Comparison of ENCODE assay signal across 8 mouse cellular contexts in the genomic region with DNA sequence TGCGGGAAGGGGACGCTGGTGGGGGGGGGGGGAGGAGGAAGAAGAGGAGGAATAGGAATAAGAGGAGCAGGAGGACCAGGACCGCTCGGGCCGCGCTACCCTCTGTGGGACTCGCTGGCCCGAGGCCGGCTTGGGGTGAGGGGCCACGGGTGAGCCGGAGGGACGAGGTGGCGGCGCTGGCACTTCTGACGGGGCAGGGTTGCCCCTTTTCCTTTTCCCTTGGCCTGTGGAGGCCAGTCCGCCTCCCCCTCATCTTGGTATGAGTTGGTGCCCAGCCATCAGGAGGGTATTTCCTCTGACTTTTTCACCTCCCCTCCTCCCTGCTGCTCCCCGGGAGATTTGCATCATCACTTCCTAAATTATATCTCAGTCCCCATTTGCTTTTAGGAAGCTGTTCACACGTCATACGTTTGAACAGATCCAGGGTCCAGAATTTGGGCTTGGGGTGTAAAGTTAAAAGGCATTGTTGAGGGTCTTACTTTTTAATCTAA. TPM values are rescaled to one million over a fixed set of nuclear protein-coding genes. Genes with fewer than 3 reads are reported as not detected.
A peak's percentile ranks its signal among the peaks of the same experiment; 100 is the strongest.
DNase-seq lines count a peak whose midpoint lies in the region; ATAC-seq and TF ChIP-seq lines count a peak whose summit lies in the region.

No protein-coding gene starts in this region.

- H3K27me3 ChIP-seq in intestine, embryonic 14.5 days (replicated peaks; ENCODE audit: control insufficient read depth, insufficient read depth, low read length), result no peaks in the 10 kb centered on the region
- no peaks in the 10 kb centered on the region for H3K27me3 ChIP-seq in liver, embryonic 16.5 days (ENCODE audit: control insufficient read depth, insufficient read depth, low read depth, low read length)

- peaks cover 39% of the 10 kb centered on the region for H3K4me1 ChIP-seq in intestine, embryonic 14.5 days (replicated peaks; ENCODE audit: control insufficient read depth, insufficient read depth, low read length)
- H3K4me1 ChIP-seq in liver, embryonic 16.5 days (ENCODE audit: control insufficient read depth, low read depth, low read length), result peaks cover 42% of the 10 kb centered on the region

- H3K4me2 ChIP-seq in intestine, embryonic 14.5 days (ENCODE audit: low read length), result peak overlapping the region; percentile 79
- peak overlapping the region; percentile 93 for H3K4me2 ChIP-seq in liver, embryonic 16.5 days (ENCODE audit: low read depth, low read length)

- peak; percentile 1; the same call in 1 of the 2 replicates for ATAC-seq in intestine, embryonic 14.5 days (replicated peaks; ENCODE audit: low FRiP score, low TSS enrichment, low read depth)
- no peak for ATAC-seq in liver, embryonic 16.5 days (ENCODE audit: low read depth)

- peak overlapping the region; percentile 98 for H3K27ac ChIP-seq in layer of hippocampus, adult 2 months
- peak overlapping the region; percentile 97 for H3K27ac ChIP-seq in intestine, embryonic 14.5 days (ENCODE audit: low read depth)
- H3K27ac ChIP-seq in liver, embryonic 16.5 days (ENCODE audit: low read length), result peak overlapping the region; percentile 99

- H3K9ac ChIP-seq in intestine, embryonic 14.5 days (ENCODE audit: low read length), result peak overlapping the region; percentile 90
- H3K9ac ChIP-seq in liver, embryonic 16.5 days (ENCODE audit: low read depth, low read length), result peak overlapping the region; percentile 98

- H3K4me3 ChIP-seq in layer of hippocampus, adult 2 months, result peak overlapping the region; percentile 92
- peak overlapping the region; percentile 66 for H3K4me3 ChIP-seq in intestine, embryonic 14.5 days (ENCODE audit: low read depth, low read length)
- H3K4me3 ChIP-seq in liver, embryonic 16.5 days (ENCODE audit: low read depth, low read length), result peak overlapping the region; percentile 97

- no peak for TF ChIP-seq CTCF in layer of hippocampus, adult 2 months (conservative IDR thresholded peaks at IDR 0.05)

- no peaks in the 10 kb centered on the region for H3K36me3 ChIP-seq in intestine, embryonic 14.5 days (ENCODE audit: control insufficient read depth, insufficient read depth, low read length)
- no peaks in the 10 kb centered on the region for H3K36me3 ChIP-seq in liver, embryonic 16.5 days (ENCODE audit: control insufficient read depth, insufficient read depth)

- under 1% methylated on average over 17 of the region's 19 CpGs for WGBS in intestine, embryonic 14.5 days
- WGBS in liver, embryonic 16.5 days (ENCODE audit: insufficient replicate concordance), result 0% methylated on average over 17 of the region's 19 CpGs

- no peaks in the 10 kb centered on the region for H3K9me3 ChIP-seq in intestine, embryonic 14.5 days (ENCODE audit: control insufficient read depth, low read length)
- H3K9me3 ChIP-seq in liver, embryonic 16.5 days (replicated peaks; ENCODE audit: control insufficient read depth, low read length), result no peaks in the 10 kb centered on the region

- no peak for DNase-seq in layer of hippocampus, adult 2 months (ENCODE audit: low spot score in 2 of 2)
- no peak for DNase-seq in layer of hippocampus, adult 18-20 months (ENCODE audit: low spot score in 2 of 2)
- peak; percentile 44 to 53 for DNase-seq in cerebellum, adult 18-20 months
- DNase-seq in gastrocnemius, postnatal 10 days, result peak; percentile 53
- no peak for DNase-seq in intestine, embryonic 14.5 days (ENCODE audit: low spot score)
- peak; percentile 41 to 58 for DNase-seq in natural killer cell, adult 2 months (ENCODE audit: low spot score in 2 of 2)
- DNase-seq in thymus, postnatal 14 days, result peak; percentile 47

RNA-seq across cellular contexts. Expression of a gene that starts 1.0 kb away (rescaled TPM):
- total RNA-seq in layer of hippocampus, adult 2 months (2021), result 100 to 1,000 TPM; 112 to 118 TPM
- total RNA-seq in layer of hippocampus, adult 18-20 months (2021), result 100 to 1,000 TPM; 119 to 120 TPM
- total RNA-seq in gastrocnemius, postnatal 10 days (2021), result 100 to 1,000 TPM; 111 to 119 TPM
- polyA plus RNA-seq in intestine, embryonic 14.5 days (2014; fragmentation: Nextera tagmentation; extraction: Ambion mirVana), result 40.9 and 42.6 TPM in 2 replicates
- 16.3 and 16.9 TPM in 2 replicates for polyA plus RNA-seq in liver, embryonic 16.5 days (2015; fragmentation: Nextera tagmentation; extraction: Ambion mirVana)

RNA-seq across cellular contexts. Expression of a gene that starts 35.6 kb away (rescaled TPM):
- total RNA-seq in layer of hippocampus, adult 2 months (2021), result 10 to 100 TPM; 70.1 to 73.8 TPM
- 10 to 100 TPM; 53.8 to 63.8 TPM for total RNA-seq in layer of hippocampus, adult 18-20 months (2021)
- total RNA-seq in gastrocnemius, postnatal 10 days (2021), result 10 to 100 TPM; 62.3 to 71.8 TPM
- polyA plus RNA-seq in intestine, embryonic 14.5 days (2014; fragmentation: Nextera tagmentation; extraction: Ambion mirVana), result 1.5 and 1.7 TPM in 2 replicates
- polyA plus RNA-seq in liver, embryonic 16.5 days (2015; fragmentation: Nextera tagmentation; extraction: Ambion mirVana), result 1.6 and 1.9 TPM in 2 replicates

Comparison
In these comparisons a context has a peak if more than half of its experiments do, and no peak if none do; other contexts are left out.
1. DNase-seq: peak in cerebellum, adult 18-20 months (2 of 2), gastrocnemius, postnatal 10 days (single experiment), natural killer cell, adult 2 months (2 of 2) and thymus, postnatal 14 days (single experiment); none in layer of hippocampus, adult 2 months (0 of 2), layer of hippocampus, adult 18-20 months (0 of 2) and intestine, embryonic 14.5 days (single experiment).
2. Peak in every context shown above with its lines, with median percentiles within 50 percentile points of each other: H3K27ac ChIP-seq and H3K4me3 ChIP-seq.